Mouse (Mus musculus) heart, embryonic 11.5 days (tissue): ENCODE results near the gene Snd1. TPM values are rescaled to one million over a fixed set of nuclear protein-coding genes. Genes with fewer than 3 reads are reported as not detected.

Experiments
- ATAC-seq: fragments of 200-750 bp; cut with Nextera tagmentation; replicated peaks from 2 replicates; pipeline ENCODE4 v1.8.0; 2017; ENCODE audit warnings: moderate library complexity; ENCODE audit not compliant: insufficient number of reproducible peaks, low FRiP score, low TSS enrichment
- H3K27ac ChIP-seq: fragments of 300-500 bp; sonication (generic); 2 replicates; pipeline ENCODE4 v1.5.1; 2014; ENCODE audit warnings: mild to moderate bottlenecking, low read depth, low read length
- H3K27me3 ChIP-seq: fragments of 300-500 bp; sonication (generic); 2 replicates; pipeline ENCODE4 v1.6.1; 2014; ENCODE audit warnings: mild to moderate bottlenecking, low read length, mixed read lengths; ENCODE audit not compliant: control insufficient read depth, insufficient read depth
- H3K36me3 ChIP-seq: fragments of 300-500 bp; sonication (generic); 2 replicates; pipeline ENCODE4 v1.6.1; 2014; ENCODE audit warnings: mild to moderate bottlenecking, low read length, moderate library complexity, mixed read lengths; ENCODE audit not compliant: control insufficient read depth, insufficient read depth
- H3K4me1 ChIP-seq: fragments of 300-500 bp; sonication (generic); 2 replicates; pipeline ENCODE4 v1.6.1; 2014; ENCODE audit warnings: low read length; ENCODE audit not compliant: control insufficient read depth, insufficient read depth
- H3K4me2 ChIP-seq: fragments of 300-500 bp; sonication (generic); 2 replicates; pipeline ENCODE4 v1.6.1; 2014; ENCODE audit warnings: mild to moderate bottlenecking, moderate library complexity
- H3K4me3 ChIP-seq: fragments of 300-500 bp; sonication (generic); 2 replicates; pipeline ENCODE4 v1.5.1; 2014; ENCODE audit warnings: low read depth, low read length
- H3K9ac ChIP-seq: fragments of 300-500 bp; sonication (generic); 2 replicates; pipeline ENCODE4 v1.6.1; 2014; ENCODE audit warnings: mild to moderate bottlenecking, low read depth, low read length, moderate library complexity
- H3K9me3 ChIP-seq: fragments of 300-500 bp; sonication (generic); replicated peaks from 2 replicates; pipeline ENCODE4 v1.6.1; 2016; ENCODE audit warnings: low read length; ENCODE audit not compliant: control insufficient read depth
- WGBS: fragments of 180-500 bp; shearing (Covaris S2); extraction: QIAGEN DNeasy Blood & Tissue Kit; methylation state at CpG from one replicate; pipeline ENCODE4 v1.1.7; 2014; ENCODE audit not compliant: insufficient replicate concordance; 5-methylcytosine and 5-hydroxymethylcytosine counted together
- polyA plus RNA-seq: library from polyadenylated mRNA; unstranded; fragments of >200 nt; fragmentation: Nextera tagmentation; extraction: Ambion mirVana; gene quantifications from 2 replicates; pipeline ENCODE4 v1.2.1, GENCODE M21; 2014

Gene Snd1
- polyA plus RNA-seq, 1 experiment from 2014 or later, result 87.9 TPM

DNA sequence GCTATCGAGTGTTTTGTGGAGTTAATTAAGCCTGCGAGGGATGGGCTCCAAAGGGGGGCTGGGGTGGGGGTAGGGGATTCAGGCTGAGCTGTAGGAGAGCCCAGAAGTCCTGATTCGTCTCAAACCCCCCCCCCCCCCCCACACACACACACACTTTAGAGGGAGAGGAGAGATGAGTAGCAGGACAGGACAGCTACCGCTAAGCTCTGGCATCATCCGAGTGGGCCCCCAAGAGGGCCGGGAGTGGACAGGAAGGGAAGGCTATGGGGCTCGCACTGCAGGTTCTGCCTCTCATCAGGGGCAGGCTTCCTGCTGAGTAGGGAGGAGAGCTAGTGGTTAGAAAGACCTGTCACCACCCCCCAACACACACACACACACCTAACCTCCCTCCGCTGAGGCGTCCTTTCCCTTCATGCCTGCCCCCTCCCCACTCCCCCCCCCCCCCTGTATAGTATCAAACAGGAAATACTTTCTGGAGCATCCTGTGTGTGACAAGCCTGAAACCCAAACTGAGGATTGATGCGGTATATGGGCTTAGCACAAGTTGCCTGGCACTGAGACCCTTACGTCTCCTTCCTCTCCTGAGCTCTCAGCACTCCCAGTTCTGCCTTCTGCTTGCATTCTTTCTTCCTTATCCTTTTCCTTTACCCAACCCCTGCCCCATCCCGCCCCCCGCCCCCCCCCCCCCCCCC is 456.8 kb downstream of the Snd1 start:
- H3K36me3 ChIP-seq, result no peaks in the 10 kb centered on the region
- peak overlapping the region; percentile 25 for H3K4me3 ChIP-seq
- no peak overlapping the region; the same call in 1 of the 2 replicates for H3K9ac ChIP-seq
- H3K4me1 ChIP-seq, result peaks cover 3% of the 10 kb centered on the region
- no peak overlapping the region for H3K27ac ChIP-seq
- H3K4me2 ChIP-seq, result peak overlapping the region; percentile 63
- WGBS, result under 1% methylated on average over 12 of the region's 13 CpGs
- H3K9me3 ChIP-seq, result no peaks in the 10 kb centered on the region
- no peaks in the 10 kb centered on the region for H3K27me3 ChIP-seq
- peak; percentile 22; the same call in 1 of the 2 replicates for ATAC-seq

GRCm38 (mm10) chr6:28932328-28932937 is 457.5 kb downstream of the Snd1 start:
- 15% methylated on average over 18 of the region's 19 CpGs for WGBS
- Histone ChIP-seq H3K27ac (no peak overlapping the region), H3K27me3 (no peaks in the 10 kb centered on the region), H3K36me3 (no peaks in the 10 kb centered on the region), H3K9ac (no peak overlapping the region), H3K4me3 (peak overlapping the region; percentile 25), H3K9me3 (no peaks in the 10 kb centered on the region), H3K4me2 (peak overlapping the region; percentile 63), H3K4me1 (peaks cover 3% of the 10 kb centered on the region)
- peak; percentile 63; the same call in 1 of the 2 replicates for ATAC-seq

DNA sequence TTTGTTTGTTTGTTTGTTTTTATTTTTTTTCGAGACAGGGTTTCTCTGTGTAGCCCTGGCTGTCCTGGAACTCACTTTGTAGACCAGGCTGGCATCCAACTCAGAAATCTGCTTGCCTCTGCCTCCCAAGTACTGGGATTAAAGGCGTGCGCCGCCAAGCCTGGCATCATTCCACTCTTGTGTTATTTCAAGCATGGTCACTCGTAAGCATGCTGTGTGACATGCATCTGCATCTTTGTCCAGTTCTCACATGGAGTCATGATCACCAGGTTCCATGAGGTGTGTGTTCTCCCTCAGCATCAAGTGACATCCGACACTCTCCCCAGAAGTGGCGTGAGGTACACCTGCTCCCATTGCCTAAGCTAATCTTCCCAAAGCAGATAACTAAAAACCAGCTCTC is 460.8 kb downstream of the Snd1 start:
- H3K4me1 ChIP-seq, result peaks cover 3% of the 10 kb centered on the region
- H3K9ac ChIP-seq, result no peak overlapping the region
- 81% methylated on average over 7 of the region's 7 CpGs for WGBS
- H3K36me3 ChIP-seq, result no peaks in the 10 kb centered on the region
- H3K9me3 ChIP-seq, result no peaks in the 10 kb centered on the region
- no peak overlapping the region for H3K4me3 ChIP-seq
- ATAC-seq, result no peak
- no peaks in the 10 kb centered on the region for H3K27me3 ChIP-seq
- no peak overlapping the region for H3K4me2 ChIP-seq
- H3K27ac ChIP-seq, result no peak overlapping the region

- H3K36me3 ChIP-seq, result no peaks in the 10 kb centered on the region
- H3K27me3 ChIP-seq, result peaks cover 7% of the 10 kb centered on the region; the same call in 1 of the 2 replicates
- no peak overlapping the region for H3K4me2 ChIP-seq
- no peak overlapping the region for H3K9ac ChIP-seq
- H3K9me3 ChIP-seq, result no peaks in the 10 kb centered on the region
- 59% methylated on average over 9 of the region's 9 CpGs for WGBS
- ATAC-seq, result no peak
- no peak overlapping the region for H3K4me3 ChIP-seq
- no peaks in the 10 kb centered on the region for H3K4me1 ChIP-seq
- no peak overlapping the region for H3K27ac ChIP-seq
Observed at GRCm38 (mm10) chr6:28947254-28947653, 472.3 kb downstream of the Snd1 start.

GRCm38 (mm10) chr6:28949269-28949668 is 474.3 kb downstream of the Snd1 start:
- Histone ChIP-seq H3K4me2 (no peak overlapping the region), H3K4me3 (no peak overlapping the region), H3K27me3 (peaks cover 10% of the 10 kb centered on the region; the same call in 1 of the 2 replicates), H3K27ac (no peak overlapping the region), H3K9me3 (no peaks in the 10 kb centered on the region), H3K36me3 (no peaks in the 10 kb centered on the region), H3K4me1 (no peaks in the 10 kb centered on the region), H3K9ac (no peak overlapping the region)
- 15% methylated on average over 12 of the region's 12 CpGs for WGBS
- no peak for ATAC-seq

DNA sequence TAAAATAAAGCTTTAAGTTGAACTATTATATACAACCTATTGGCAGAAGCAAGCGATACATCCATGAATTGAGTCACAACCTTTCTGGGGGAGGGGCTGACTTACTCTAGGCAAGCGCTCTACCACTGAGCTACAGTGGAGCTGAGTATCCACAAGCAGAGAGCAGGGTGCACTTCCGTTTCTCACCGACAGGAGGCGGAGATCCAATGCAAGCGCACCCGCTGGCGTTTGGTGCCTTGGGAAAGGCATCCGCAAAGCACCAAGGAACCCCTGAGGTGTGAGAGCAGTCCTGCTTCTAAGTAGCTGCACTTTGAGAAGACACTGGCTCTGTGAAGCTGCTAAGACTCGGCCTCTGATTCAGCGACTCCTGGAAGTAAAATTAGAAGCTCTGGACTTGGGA is 480.6 kb downstream of the Snd1 start:
- H3K4me3 ChIP-seq, result no peak overlapping the region
- H3K9me3 ChIP-seq, result no peaks in the 10 kb centered on the region
- ATAC-seq, result no peak
- H3K9ac ChIP-seq, result no peak overlapping the region
- H3K4me1 ChIP-seq, result no peaks in the 10 kb centered on the region
- H3K4me2 ChIP-seq, result no peak overlapping the region
- H3K27me3 ChIP-seq, result peaks cover 3% of the 10 kb centered on the region; the same call in 1 of the 2 replicates
- H3K27ac ChIP-seq, result no peak overlapping the region
- 9% methylated on average over 11 of the region's 11 CpGs for WGBS
- no peaks in the 10 kb centered on the region for H3K36me3 ChIP-seq

DNA sequence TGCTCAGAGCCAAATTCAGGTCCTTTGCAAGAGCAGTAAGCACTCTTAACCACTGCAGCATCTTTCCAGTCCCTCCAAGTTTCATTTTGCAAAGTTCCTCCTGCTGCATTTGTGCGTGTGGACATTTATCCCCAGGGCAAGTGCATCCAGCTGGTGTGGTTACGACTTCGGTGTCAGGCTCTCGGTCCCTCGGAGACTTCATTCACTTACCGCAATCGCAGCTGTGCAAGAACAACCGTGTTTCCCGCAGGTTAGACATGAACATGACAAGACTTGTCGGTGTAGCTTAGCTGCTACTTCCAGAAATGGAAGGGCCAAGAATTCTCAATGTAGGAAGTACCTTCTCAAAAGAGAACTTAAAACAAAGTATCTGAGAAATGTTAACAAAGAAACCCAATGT is 482.5 kb downstream of the Snd1 start:
- no peaks in the 10 kb centered on the region for H3K4me1 ChIP-seq
- no peak overlapping the region for H3K27ac ChIP-seq
- ATAC-seq, result no peak
- H3K36me3 ChIP-seq, result no peaks in the 10 kb centered on the region
- no peak overlapping the region for H3K4me2 ChIP-seq
- H3K4me3 ChIP-seq, result no peak overlapping the region
- peaks cover 3% of the 10 kb centered on the region; the same call in 1 of the 2 replicates for H3K27me3 ChIP-seq
- no peaks in the 10 kb centered on the region for H3K9me3 ChIP-seq
- WGBS, result 79% methylated on average over 10 of the region's 10 CpGs
- no peak overlapping the region for H3K9ac ChIP-seq

DNA sequence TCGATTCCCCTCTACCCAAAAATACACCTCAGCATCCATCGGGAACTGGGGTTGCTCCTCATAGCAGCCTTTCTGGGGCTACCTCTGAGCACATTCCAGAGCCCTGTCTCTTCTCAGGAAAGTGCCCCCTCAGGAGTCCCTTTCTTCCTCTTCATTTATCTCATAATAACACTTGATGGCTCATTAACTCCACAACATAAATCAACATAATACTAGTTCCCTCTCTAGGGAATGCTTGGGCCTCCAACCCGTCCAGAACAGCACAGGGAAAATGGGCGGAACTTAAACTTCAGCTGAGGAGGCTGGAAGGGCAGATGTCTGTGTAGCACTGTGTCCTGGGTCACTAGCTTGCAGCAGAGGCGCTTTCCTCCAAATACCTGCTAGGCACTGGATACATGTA is 488.2 kb downstream of the Snd1 start:
- no peaks in the 10 kb centered on the region for H3K4me1 ChIP-seq
- ATAC-seq, result no peak
- WGBS, result 59% methylated on average over 5 of the region's 5 CpGs
- H3K27me3 ChIP-seq, result no peaks in the 10 kb centered on the region; the same call in 1 of the 2 replicates
- H3K9me3 ChIP-seq, result no peaks in the 10 kb centered on the region
- H3K4me2 ChIP-seq, result no peak overlapping the region
- no peak overlapping the region for H3K27ac ChIP-seq
- no peaks in the 10 kb centered on the region for H3K36me3 ChIP-seq
- H3K4me3 ChIP-seq, result no peak overlapping the region
- no peak overlapping the region for H3K9ac ChIP-seq
